Mouse (Mus musculus) embryonic facial prominence, embryonic 10.5 days (tissue): ENCODE measurements around the gene Pdss2. TPM values are rescaled to one million over a fixed set of nuclear protein-coding genes. Genes with fewer than 3 reads are reported as not detected.

Experiments used
- DNase-seq: peaks from one replicate; pipeline ENCODE4 v3.0.0-alpha.2; 2017; ENCODE audit warnings: low spot score
- H3K27ac ChIP-seq: fragments of 300-500 bp; sonication (generic); replicated peaks from 2 replicates; pipeline ENCODE4 v1.5.1; 2016; ENCODE audit warnings: mild to moderate bottlenecking
- H3K27me3 ChIP-seq: fragments of 300-500 bp; sonication (generic); replicated peaks from 2 replicates; pipeline ENCODE4 v1.6.1; 2016; ENCODE audit warnings: low read depth, mild to moderate bottlenecking; ENCODE audit not compliant: poor library complexity, severe bottlenecking
- H3K36me3 ChIP-seq: fragments of 300-500 bp; sonication (generic); replicated peaks from 2 replicates; pipeline ENCODE4 v1.6.1; 2016; ENCODE audit warnings: mild to moderate bottlenecking, moderate library complexity
- H3K4me1 ChIP-seq: fragments of 300-500 bp; sonication (generic); 2 replicates; pipeline ENCODE4 v1.6.1; 2016
- H3K4me3 ChIP-seq: fragments of 300-500 bp; sonication (generic); 2 replicates; pipeline ENCODE4 v1.5.1; 2016; ENCODE audit warnings: mild to moderate bottlenecking, moderate library complexity
- H3K9me3 ChIP-seq: fragments of 300-500 bp; sonication (generic); 2 replicates; pipeline ENCODE4 v1.6.1; 2016; ENCODE audit warnings: mild to moderate bottlenecking
- WGBS: fragments of 180-500 bp; shearing (Covaris S2); methylation state at CpG from one replicate; pipeline ENCODE4 v1.1.7; 2016; 5-methylcytosine and 5-hydroxymethylcytosine counted together
- polyA plus RNA-seq: library from polyadenylated mRNA; unstranded; fragments of >200 nt; fragmentation: Nextera tagmentation; extraction: Ambion mirVana; gene quantifications from 2 replicates; pipeline ENCODE4 v1.2.1, GENCODE M21; 2016

Pdss2 gene
- polyA plus RNA-seq, 1 experiment from 2014 or later = 15.9 TPM

DNA sequence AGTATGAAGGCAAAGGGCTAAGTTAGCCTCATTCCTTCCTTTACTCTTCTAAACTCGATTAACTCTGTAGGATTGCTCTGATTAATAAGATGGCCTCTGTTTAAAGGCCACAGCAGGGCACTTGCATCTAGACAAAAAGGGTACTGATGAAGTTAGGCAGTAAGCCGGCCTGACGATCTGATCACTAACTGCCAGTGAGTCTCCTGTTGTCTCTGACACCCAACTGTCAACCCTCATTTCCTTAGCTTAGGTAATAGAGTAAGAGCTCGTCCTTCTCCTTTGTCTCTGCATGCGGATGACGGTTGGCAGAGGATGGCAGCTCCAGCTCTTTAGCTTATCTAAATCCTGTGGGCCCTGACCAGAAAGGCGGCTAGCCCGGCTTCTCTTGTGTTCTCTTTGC is 102.1 kb downstream of the Pdss2 start:
- no peaks in the 10 kb centered on the region for H3K27me3 ChIP-seq
- H3K27ac ChIP-seq = no peak overlapping the region
- no peaks in the 10 kb centered on the region for H3K36me3 ChIP-seq
- no peak overlapping the region for H3K4me3 ChIP-seq
- no peaks in the 10 kb centered on the region for H3K9me3 ChIP-seq
- WGBS = 46% methylated on average over 8 of the region's 8 CpGs
- no peak for DNase-seq
- H3K4me1 ChIP-seq = peaks cover 23% of the 10 kb centered on the region

DNA sequence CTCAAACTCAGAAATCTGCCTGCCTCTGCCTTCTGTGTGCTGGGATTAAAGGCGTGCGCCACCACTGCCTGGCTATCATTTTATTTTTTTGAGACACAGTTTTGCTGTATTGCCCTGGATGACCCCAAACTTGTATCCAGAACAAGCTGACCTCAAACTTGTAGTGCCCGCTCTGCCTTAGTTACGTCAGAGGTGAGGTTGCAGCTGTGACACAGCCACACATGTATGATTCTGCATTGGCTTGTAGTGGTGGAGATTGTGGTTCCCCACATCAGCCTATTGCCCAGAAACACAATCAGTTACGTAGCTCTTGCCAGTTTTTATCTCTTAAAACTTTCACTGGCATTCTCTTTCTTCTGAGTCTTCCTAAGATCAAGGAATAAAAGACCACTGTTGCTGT is 108.5 kb downstream of the Pdss2 start:
- Histone ChIP-seq H3K27ac (no peak overlapping the region), H3K4me3 (no peak overlapping the region), H3K27me3 (no peaks in the 10 kb centered on the region), H3K4me1 (peaks cover 25% of the 10 kb centered on the region), H3K9me3 (no peaks in the 10 kb centered on the region), H3K36me3 (no peaks in the 10 kb centered on the region)
- no peak for DNase-seq
- WGBS = 94% methylated on average over 5 of the region's 5 CpGs

DNA sequence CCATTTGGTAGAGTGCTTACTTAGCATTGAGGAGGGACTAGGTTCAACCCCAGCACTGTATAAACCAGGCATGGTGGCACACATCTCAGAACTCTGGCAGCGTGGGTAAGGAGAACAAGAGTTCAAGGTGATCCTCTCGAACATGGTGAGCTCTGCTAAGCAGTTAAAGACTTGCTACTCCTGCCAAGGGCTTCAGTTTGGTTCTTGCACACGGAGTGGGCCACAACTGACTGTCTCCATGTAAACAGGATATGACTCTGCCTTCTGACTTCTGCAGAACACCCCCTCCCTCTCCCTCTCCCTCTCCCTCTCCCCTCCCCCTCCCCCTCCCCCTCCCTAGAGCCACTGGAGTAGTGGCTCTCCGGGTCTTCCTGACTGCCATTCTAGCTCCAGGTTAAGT is 109.4 kb downstream of the Pdss2 start:
- Histone ChIP-seq H3K27ac (no peak overlapping the region; the same call in 1 of the 2 replicates), H3K36me3 (no peaks in the 10 kb centered on the region), H3K4me3 (no peak overlapping the region), H3K4me1 (peaks cover 25% of the 10 kb centered on the region), H3K9me3 (no peaks in the 10 kb centered on the region), H3K27me3 (no peaks in the 10 kb centered on the region)
- no peak for DNase-seq
- 50% methylated on average over 4 of the region's 4 CpGs for WGBS

DNA sequence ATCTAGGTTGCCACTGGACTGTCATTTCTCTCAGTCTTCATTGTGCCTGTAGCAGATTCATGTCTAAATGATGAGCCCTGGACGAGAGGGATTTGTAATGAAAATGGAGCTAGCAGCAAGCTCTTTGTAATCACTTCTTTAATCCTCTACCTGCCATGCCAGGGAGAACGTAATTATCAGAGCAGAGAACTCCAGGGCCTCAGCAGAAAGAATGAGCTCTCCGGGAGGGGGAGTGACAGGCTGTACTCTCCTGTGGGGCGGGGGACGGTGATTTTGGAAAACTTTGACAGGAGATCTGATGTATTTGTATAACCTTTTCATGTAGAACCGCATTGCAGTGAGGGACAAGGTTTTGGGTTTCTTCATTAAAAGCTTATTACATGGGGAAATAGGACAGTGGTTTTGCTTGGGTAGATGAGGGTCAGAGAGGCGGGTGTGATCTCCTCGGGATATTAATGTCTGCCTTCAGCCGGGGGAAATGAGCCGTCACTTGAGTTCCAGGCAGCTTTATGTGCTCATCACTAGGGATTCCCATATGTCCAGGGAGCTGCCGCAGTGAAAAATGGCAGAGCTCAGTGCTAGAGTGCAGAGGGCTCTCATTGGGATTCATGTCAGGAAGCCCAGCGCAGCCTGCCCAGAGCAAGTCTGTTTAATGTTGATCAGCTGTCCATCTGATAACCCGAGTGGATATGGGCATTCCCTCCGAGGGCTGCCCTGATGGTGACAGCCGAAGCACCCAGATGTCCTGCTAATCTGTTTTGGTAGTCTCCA is 110.8 kb downstream of the Pdss2 start:
- no peaks in the 10 kb centered on the region for H3K9me3 ChIP-seq
- H3K36me3 ChIP-seq = no peaks in the 10 kb centered on the region
- no peak overlapping the region for H3K4me3 ChIP-seq
- peaks cover 25% of the 10 kb centered on the region for H3K4me1 ChIP-seq
- peak; percentile 25 for DNase-seq
- 43% methylated on average over 15 of the region's 15 CpGs for WGBS
- no peak overlapping the region for H3K27ac ChIP-seq
- H3K27me3 ChIP-seq = no peaks in the 10 kb centered on the region

DNA sequence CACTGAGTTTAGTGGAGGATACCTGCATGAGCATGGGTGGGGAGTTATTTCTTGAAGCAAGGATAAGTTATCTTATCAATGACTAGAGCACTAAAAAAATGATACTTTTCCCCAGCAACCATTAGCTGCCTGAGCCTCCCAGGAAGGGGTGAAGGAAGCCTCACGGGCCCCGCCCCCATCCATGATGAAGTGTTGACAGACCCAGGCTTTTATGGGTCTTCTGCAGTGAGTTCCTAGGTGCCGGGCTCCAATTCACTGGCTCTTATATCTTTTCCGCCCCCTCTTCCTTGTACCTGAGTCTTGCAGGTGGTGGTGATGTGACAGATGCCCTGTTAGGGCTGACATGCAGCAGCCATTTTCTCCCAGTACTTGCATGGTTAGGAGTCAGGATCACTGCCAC is 114.6 kb downstream of the Pdss2 start:
- H3K36me3 ChIP-seq = no peaks in the 10 kb centered on the region
- 84% methylated on average over 4 of the region's 4 CpGs for WGBS
- no peak overlapping the region for H3K4me3 ChIP-seq
- no peak overlapping the region for H3K27ac ChIP-seq
- DNase-seq = no peak
- H3K9me3 ChIP-seq = no peaks in the 10 kb centered on the region
- H3K4me1 ChIP-seq = peaks cover 21% of the 10 kb centered on the region
- H3K27me3 ChIP-seq = no peaks in the 10 kb centered on the region

DNA sequence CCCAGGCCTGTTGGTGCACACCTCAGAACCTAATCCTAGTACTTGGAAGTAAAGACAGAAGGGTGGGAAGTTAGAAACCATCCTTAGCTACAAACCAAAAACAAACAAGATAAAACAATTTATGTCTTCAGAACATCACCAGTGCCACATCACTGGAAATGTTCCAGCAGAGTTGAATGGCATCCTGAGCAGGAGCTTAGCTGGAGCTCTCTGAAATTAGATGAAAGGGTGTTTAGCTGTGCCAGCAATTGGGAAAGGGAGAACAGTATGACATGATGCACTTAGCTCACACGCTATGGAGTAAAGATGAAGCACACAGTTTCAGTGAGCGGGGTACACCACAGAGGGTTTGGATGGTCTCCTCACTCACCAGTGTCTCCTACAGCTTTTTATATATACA is 115.8 kb downstream of the Pdss2 start:
- 93% methylated on average over 2 of the region's 2 CpGs for WGBS
- no peak overlapping the region for H3K27ac ChIP-seq
- H3K4me1 ChIP-seq = peaks cover 8% of the 10 kb centered on the region
- H3K9me3 ChIP-seq = no peaks in the 10 kb centered on the region
- H3K27me3 ChIP-seq = no peaks in the 10 kb centered on the region
- DNase-seq = no peak
- H3K4me3 ChIP-seq = no peak overlapping the region
- no peaks in the 10 kb centered on the region for H3K36me3 ChIP-seq

DNA sequence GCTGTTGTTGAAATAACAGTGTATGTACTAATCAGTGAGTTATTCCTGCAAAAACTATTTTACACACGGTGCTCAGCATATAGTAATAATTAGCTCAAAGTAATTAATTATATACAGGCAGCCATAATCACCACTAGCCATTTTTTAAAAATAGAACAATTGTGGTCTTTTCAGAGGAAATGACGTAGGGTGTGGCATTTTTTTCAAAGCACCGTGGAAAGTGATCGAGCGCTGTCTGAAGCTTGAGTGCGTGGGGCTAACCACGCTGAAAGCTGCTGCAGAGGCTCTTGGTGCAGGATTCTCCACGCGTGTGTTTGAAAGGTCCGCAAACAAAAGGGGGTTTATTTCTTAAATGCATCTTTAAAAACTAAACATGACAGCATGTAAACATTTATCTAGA is 118.5 kb downstream of the Pdss2 start:
- 81% methylated on average over 10 of the region's 10 CpGs for WGBS
- no peaks in the 10 kb centered on the region for H3K36me3 ChIP-seq
- no peaks in the 10 kb centered on the region for H3K9me3 ChIP-seq
- no peak for DNase-seq
- H3K27ac ChIP-seq = no peak overlapping the region
- H3K27me3 ChIP-seq = no peaks in the 10 kb centered on the region
- no peaks in the 10 kb centered on the region for H3K4me1 ChIP-seq
- H3K4me3 ChIP-seq = no peak overlapping the region

DNA sequence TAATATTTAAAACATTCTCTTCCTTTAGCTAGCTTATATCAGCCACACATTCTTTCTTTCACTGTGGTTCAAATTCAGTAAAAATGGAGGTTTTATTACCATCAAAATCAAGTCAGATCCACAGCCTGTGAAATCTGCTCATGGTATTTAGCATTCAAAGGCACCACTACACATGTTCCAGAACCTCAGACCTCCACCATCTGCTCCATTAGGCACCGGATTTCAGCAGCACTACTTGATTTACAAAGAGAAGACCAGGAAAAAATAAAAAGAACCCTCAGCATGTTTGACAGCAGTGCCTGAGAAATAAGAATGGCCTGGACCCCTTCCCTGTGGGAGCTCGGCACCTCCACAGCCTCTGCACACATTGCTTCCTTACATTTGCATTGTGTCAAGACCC is 128.4 kb downstream of the Pdss2 start:
- peaks cover 7% of the 10 kb centered on the region; the same call in 1 of the 2 replicates for H3K36me3 ChIP-seq
- no peak for DNase-seq
- H3K4me3 ChIP-seq = no peak overlapping the region
- H3K4me1 ChIP-seq = no peaks in the 10 kb centered on the region
- no peaks in the 10 kb centered on the region for H3K27me3 ChIP-seq
- H3K9me3 ChIP-seq = no peaks in the 10 kb centered on the region
- H3K27ac ChIP-seq = no peak overlapping the region
- 86% methylated on average over 2 of the region's 2 CpGs for WGBS

DNA sequence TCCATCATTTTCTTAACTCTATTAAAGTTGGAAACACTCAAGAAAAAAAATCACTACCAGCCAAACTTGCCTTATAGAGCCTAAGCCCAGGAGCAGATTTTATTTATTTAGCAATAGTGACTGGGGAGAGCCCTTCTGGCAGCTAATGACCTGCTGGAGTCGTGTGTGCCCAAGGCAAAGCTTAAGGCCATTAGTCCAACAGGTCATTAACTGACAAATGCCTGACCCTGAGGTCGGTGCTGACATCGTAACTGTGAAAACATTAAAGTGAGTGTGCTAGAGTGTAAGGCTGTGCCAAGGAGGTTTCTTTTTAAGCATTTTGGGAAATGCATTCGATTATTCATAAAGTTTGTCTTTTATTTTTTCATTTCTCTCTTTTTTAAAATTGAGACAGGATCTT is 136.6 kb downstream of the Pdss2 start:
- Histone ChIP-seq H3K4me3 (no peak overlapping the region), H3K27me3 (no peaks in the 10 kb centered on the region), H3K27ac (no peak overlapping the region), H3K36me3 (peaks cover 4% of the 10 kb centered on the region; the same call in 1 of the 2 replicates), H3K9me3 (no peaks in the 10 kb centered on the region), H3K4me1 (no peaks in the 10 kb centered on the region)
- 57% methylated on average over 4 of the region's 4 CpGs for WGBS
- DNase-seq = no peak

DNA sequence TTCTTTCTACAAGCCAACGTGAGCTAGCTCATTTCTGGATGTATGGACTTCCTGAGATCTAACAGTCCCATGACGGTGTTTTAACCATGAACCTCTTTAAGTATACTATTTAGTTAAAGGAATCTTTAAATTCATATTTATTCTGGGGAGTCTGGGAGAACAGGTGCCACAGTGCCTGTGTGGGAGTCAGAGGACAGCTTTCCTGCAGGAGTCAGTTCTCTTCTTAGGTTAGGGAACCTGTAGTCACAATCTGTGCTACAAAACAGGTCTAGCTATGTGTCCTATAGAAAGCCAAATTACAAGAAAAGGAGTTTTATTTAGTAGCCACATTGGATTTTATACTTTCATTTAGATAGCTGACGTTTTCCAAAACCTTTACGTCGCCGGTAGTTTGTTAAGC is 141.7 kb downstream of the Pdss2 start:
- no peak for DNase-seq
- Histone ChIP-seq H3K27ac (no peak overlapping the region), H3K9me3 (no peaks in the 10 kb centered on the region), H3K36me3 (no peaks in the 10 kb centered on the region), H3K4me1 (no peaks in the 10 kb centered on the region), H3K27me3 (no peaks in the 10 kb centered on the region), H3K4me3 (no peak overlapping the region)
- WGBS = 94% methylated on average over 6 of the region's 6 CpGs

DNA sequence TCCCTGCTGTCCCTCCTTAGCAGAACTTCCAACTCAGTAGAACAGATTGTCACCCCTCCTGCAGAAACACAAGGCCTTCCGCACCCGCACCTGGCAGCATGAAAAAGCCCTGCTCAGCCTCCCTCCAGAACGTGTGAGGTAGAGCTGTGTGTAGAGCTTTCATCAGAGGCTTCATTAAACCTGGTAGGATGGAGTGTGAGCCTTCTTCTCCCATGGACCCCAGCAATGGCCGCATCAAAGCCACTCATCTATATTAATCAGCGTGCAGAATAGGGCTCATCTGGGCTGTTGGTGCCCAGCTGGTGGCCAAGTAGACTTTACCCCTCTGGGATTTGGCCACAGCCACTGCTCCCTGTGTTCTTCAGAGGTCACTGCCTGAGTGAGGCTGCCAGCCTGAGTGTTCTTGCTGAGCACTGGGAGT is 142.2 kb downstream of the Pdss2 start:
- Histone ChIP-seq H3K4me1 (no peaks in the 10 kb centered on the region), H3K4me3 (no peak overlapping the region), H3K27me3 (no peaks in the 10 kb centered on the region), H3K27ac (no peak overlapping the region), H3K9me3 (no peaks in the 10 kb centered on the region), H3K36me3 (no peaks in the 10 kb centered on the region)
- DNase-seq = no peak
- WGBS = 94% methylated on average over 5 of the region's 5 CpGs

DNA sequence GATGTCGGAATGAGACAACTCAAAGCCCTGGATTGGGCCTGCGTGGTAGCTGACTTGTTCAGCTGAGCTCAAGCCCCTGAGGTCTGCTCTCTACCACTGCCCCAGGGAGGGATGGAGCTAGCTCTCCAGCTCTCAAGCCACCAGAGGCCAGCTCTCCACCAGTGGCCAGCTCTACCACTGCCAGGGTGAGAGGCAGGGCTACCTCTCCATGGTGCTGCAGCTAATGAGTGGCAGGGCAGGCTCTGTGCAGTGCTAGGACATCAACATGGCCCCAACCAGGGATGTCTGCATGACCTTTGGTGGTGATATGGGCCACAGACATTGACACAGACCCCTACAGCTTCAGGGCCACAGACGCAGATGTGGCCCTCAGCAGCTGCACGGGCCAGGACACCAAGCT is 144.6 kb downstream of the Pdss2 start:
- Histone ChIP-seq H3K36me3 (no peaks in the 10 kb centered on the region), H3K4me1 (no peaks in the 10 kb centered on the region), H3K4me3 (no peak overlapping the region), H3K9me3 (no peaks in the 10 kb centered on the region), H3K27ac (0 out of 2 replicates have a peak overlapping the region, but pooled peaks have one; percentile 12), H3K27me3 (no peaks in the 10 kb centered on the region)
- DNase-seq = no peak
- 90% methylated on average over 4 of the region's 4 CpGs for WGBS

DNA sequence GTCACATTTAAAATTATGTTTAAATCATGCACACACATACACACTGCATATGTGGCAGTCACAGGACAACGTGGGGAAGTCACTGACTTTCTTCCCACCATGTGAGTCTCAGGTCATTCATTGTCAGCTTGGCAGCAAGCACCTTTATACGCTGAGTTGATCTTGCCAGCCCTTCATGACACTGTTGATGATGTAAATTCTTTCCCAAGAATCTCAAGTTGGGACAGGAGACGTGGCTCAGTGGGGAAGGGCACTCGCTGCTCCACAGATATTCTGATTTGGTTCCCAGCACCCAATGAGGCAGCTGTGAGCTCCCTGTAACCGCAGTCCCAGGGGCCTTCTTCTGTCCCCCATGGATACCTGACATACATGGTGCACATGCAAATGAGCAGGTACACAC is 147.3 kb downstream of the Pdss2 start:
- no peaks in the 10 kb centered on the region; the same call in 1 of the 2 replicates for H3K4me1 ChIP-seq
- no peak for DNase-seq
- H3K27ac ChIP-seq = no peak overlapping the region
- no peaks in the 10 kb centered on the region for H3K27me3 ChIP-seq
- H3K9me3 ChIP-seq = no peaks in the 10 kb centered on the region
- no peaks in the 10 kb centered on the region; the same call in 1 of the 2 replicates for H3K36me3 ChIP-seq
- 96% methylated on average over 5 of the region's 5 CpGs for WGBS
- H3K4me3 ChIP-seq = no peak overlapping the region
